11 mouse cellular contexts compared by ENCODE assay signal in the genomic region with DNA sequence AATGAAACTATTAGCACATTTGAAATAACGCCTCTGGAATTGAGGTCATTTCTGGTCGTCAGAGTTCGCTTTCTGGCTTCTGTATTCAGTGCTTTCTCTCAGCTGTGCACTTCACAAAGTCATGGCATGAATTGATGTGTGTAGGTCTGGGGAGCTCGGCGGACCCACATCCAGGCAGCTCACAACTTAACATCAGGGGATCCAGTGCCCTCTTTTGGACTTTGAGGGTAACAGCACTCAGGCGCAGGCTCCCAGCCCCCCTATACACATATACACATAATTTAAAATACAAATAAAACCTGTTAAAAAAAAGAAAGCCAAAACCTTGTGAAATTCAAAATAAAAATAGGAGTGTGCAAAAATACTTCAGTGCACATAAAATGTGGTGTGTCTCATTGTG.
A peak's percentile ranks its signal among the peaks of the same experiment; 100 is the strongest.
DNase-seq lines count a peak whose midpoint lies in the region; ATAC-seq and TF ChIP-seq lines count a peak whose summit lies in the region.
"Had no signal": no experiment of that assay in that cellular context is flagged by ENCODE, and none has a peak within 500 bp of the region (broad histone marks: within the 10 kb centered on the region; RNA-seq: fewer than 3 reads in every experiment).

No protein-coding gene starts in this region.

- no peak for ATAC-seq in kidney, postnatal 0 days (replicated peaks; ENCODE audit: low FRiP score, low read depth)

- H3K4me3 ChIP-seq in kidney, postnatal 0 days (replicated peaks; ENCODE audit: low read depth, low read length) = no peak overlapping the region
- H3K4me3 ChIP-seq: stomach, embryonic 15.5 days had no signal

- H3K36me3 ChIP-seq in kidney, postnatal 0 days (ENCODE audit: insufficient read depth, low read length) = no peaks in the 10 kb centered on the region
- H3K36me3 ChIP-seq: stomach, embryonic 15.5 days had no signal

- H3K4me1 ChIP-seq in kidney, postnatal 0 days (replicated peaks; ENCODE audit: insufficient read depth, low read length) = no peaks in the 10 kb centered on the region

- TF ChIP-seq CTCF in kidney, postnatal 0 days (IDR thresholded peaks at IDR 0.05; ENCODE audit: low read depth) = peak; percentile 63

- DNase-seq in kidney, postnatal 0 days (ENCODE audit: low spot score) = peak; percentile 57
- DNase-seq in kidney, postnatal 36 days = no peak
- peak; percentile 19 for DNase-seq in right cerebral cortex, postnatal 4 days
- DNase-seq in right cerebral cortex, postnatal 14 days = no peak
- peak; percentile 46 for DNase-seq in embryo, embryonic 10.5 days (ENCODE audit: low spot score)
- DNase-seq in thymus, postnatal 36 days = peak; percentile 20 to 33
- DNase-seq in urinary bladder, postnatal 14 days (ENCODE audit: low spot score) = no peak
- no peak for DNase-seq in c-Kit-positive CD71-positive TER-119-positive erythroid progenitor cells, embryonic 14.5 days (ENCODE audit: low spot score)
- DNase-seq: cerebellum, adult 9-10 months; heart, postnatal 14 days had no signal

- no peak overlapping the region for H3K27ac ChIP-seq in kidney, postnatal 0 days

- no peaks in the 10 kb centered on the region for H3K9me3 ChIP-seq in kidney, postnatal 0 days (replicated peaks; ENCODE audit: low read length)
- H3K9me3 ChIP-seq: stomach, embryonic 15.5 days had no signal

- no peak overlapping the region for H3K9ac ChIP-seq in kidney, postnatal 0 days (ENCODE audit: low read depth, low read length)
- H3K9ac ChIP-seq: stomach, embryonic 15.5 days had no signal

- H3K27me3 ChIP-seq in kidney, postnatal 0 days (ENCODE audit: insufficient read depth, low read length) = no peaks in the 10 kb centered on the region
- H3K27me3 ChIP-seq: stomach, embryonic 15.5 days had no signal

- no peak overlapping the region for H3K4me2 ChIP-seq in kidney, postnatal 0 days (ENCODE audit: low read length)
- H3K4me2 ChIP-seq: stomach, embryonic 15.5 days had no signal

- 68% methylated on average over 6 of the region's 6 CpGs for WGBS in kidney, postnatal 0 days

Comparison
In these comparisons a context has a peak if more than half of its experiments do, and no peak if none do; other contexts are left out.
1. DNase-seq: peak in kidney, postnatal 0 days (single experiment), right cerebral cortex, postnatal 4 days (single experiment), embryo, embryonic 10.5 days (single experiment) and thymus, postnatal 36 days (2 of 2); none in kidney, postnatal 36 days (0 of 2), right cerebral cortex, postnatal 14 days (single experiment), urinary bladder, postnatal 14 days (single experiment) and c-Kit-positive CD71-positive TER-119-positive erythroid progenitor cells, embryonic 14.5 days (single experiment).